Mouse (Mus musculus) yolk sac, embryonic 10.5 days (tissue): ENCODE results near the gene Rmnd1.

ENCODE experiments used
- DNase-seq: peaks from one replicate; pipeline ENCODE4 v3.0.0-alpha.2; 2017; ENCODE audit warnings: low spot score

Rmnd1 gene

GRCm38 (mm10) chr10:4354371-4355260 lies 77.6 kb downstream of the Rmnd1 start:
- peak; percentile 64 for DNase-seq
